Mouse (Mus musculus): Measurements from ENCODE around the gene Olfr1367.

Gene Olfr1367

GRCm38 (mm10) chr13:21346610-21347009, at the start of gene Olfr1367:
Gene Olfr1367, plus strand, starts transcription at chr13:21346910.
- DNase-seq (ENCODE audit: low spot score in 2 of 2): no peak

GRCm38 (mm10) chr13:21298557-21298956, 48.2 kb upstream of the Olfr1367 start:
- DNase-seq (ENCODE audit: low spot score in 2 of 2): no peak

- DNase-seq (ENCODE audit: low spot score in 2 of 2): no peak
These were observed 42.1 kb upstream of the Olfr1367 start for GRCm38 (mm10) chr13:21304483-21305066.

GRCm38 (mm10) chr13:21309788-21310187, 36.9 kb upstream of the Olfr1367 start:
- no peak for DNase-seq (ENCODE audit: low spot score in 2 of 2)

- no peak for DNase-seq (ENCODE audit: low spot score in 2 of 2)
These were observed 34.8 kb upstream of the Olfr1367 start, which contains the start of gene Gpx6 for GRCm38 (mm10) chr13:21311926-21312325. Gene Gpx6, plus strand, starts transcription at chr13:21312125.

GRCm38 (mm10) chr13:21312854-21313253, 33.9 kb upstream of the Olfr1367 start:
- no peak for DNase-seq (ENCODE audit: low spot score in 2 of 2)

- no peak for DNase-seq (ENCODE audit: low spot score in 2 of 2)
These were observed 32.8 kb upstream of the Olfr1367 start for GRCm38 (mm10) chr13:21313903-21314302.

- no peak for DNase-seq (ENCODE audit: low spot score in 2 of 2)
These were observed 26.4 kb upstream of the Olfr1367 start for GRCm38 (mm10) chr13:21320262-21320661.

- no peak for DNase-seq (ENCODE audit: low spot score in 2 of 2)
These were observed 24.7 kb upstream of the Olfr1367 start for GRCm38 (mm10) chr13:21321890-21322494.

- no peak for DNase-seq (ENCODE audit: low spot score in 2 of 2)
These were observed 24.0 kb upstream of the Olfr1367 start for GRCm38 (mm10) chr13:21322509-21323375.

GRCm38 (mm10) chr13:21323405-21323804, 23.3 kb upstream of the Olfr1367 start:
- no peak for DNase-seq (ENCODE audit: low spot score in 2 of 2)

GRCm38 (mm10) chr13:21326191-21326590, 20.5 kb upstream of the Olfr1367 start:
- no peak for DNase-seq (ENCODE audit: low spot score in 2 of 2)

- peak; percentile 17 to 29 for DNase-seq (ENCODE audit: low spot score in 2 of 2)
These were observed 20.0 kb upstream of the Olfr1367 start for GRCm38 (mm10) chr13:21326657-21327211.

GRCm38 (mm10) chr13:21327424-21327823, 19.3 kb upstream of the Olfr1367 start:
- DNase-seq (ENCODE audit: low spot score in 2 of 2): no peak

GRCm38 (mm10) chr13:21350593-21350992, 3.9 kb downstream of the Olfr1367 start:
- DNase-seq (ENCODE audit: low spot score in 2 of 2): no peak

GRCm38 (mm10) chr13:21362621-21363248, 16.0 kb downstream of the Olfr1367 start, which contains the start of gene Zscan12:
Gene Zscan12, plus strand, starts transcription at chr13:21362820.
- DNase-seq (ENCODE audit: low spot score in 2 of 2): peak; percentile 48 to 61

- no peak for DNase-seq (ENCODE audit: low spot score in 2 of 2)
These were observed 17.0 kb downstream of the Olfr1367 start for GRCm38 (mm10) chr13:21363719-21364118.

GRCm38 (mm10) chr13:21366635-21367034, 19.9 kb downstream of the Olfr1367 start:
- no peak for DNase-seq (ENCODE audit: low spot score in 2 of 2)

- DNase-seq (ENCODE audit: low spot score in 2 of 2): no peak
These were observed 26.0 kb downstream of the Olfr1367 start for GRCm38 (mm10) chr13:21372700-21373099.

GRCm38 (mm10) chr13:21377773-21378172, 31.1 kb downstream of the Olfr1367 start:
- no peak for DNase-seq (ENCODE audit: low spot score in 2 of 2)

GRCm38 (mm10) chr13:21395211-21395610, 48.5 kb downstream of the Olfr1367 start:
- no peak for DNase-seq (ENCODE audit: low spot score in 2 of 2)

GRCm38 (mm10) chr13:21395623-21396022, 48.9 kb downstream of the Olfr1367 start:
- no peak for DNase-seq (ENCODE audit: low spot score in 2 of 2)

All from spleen, postnatal 14 days (tissue).